Mouse (Mus musculus): ENCODE results near the gene Cyp4x1. TPM values are rescaled to one million over a fixed set of nuclear protein-coding genes. Genes with fewer than 3 reads are reported as not detected.

The Cyp4x1 gene
- polyA plus RNA-seq, 1 experiment from 2014 or later: 0.54 TPM

GRCm38 (mm10) chr4:115086763-115087415 lies 47.2 kb downstream of the Cyp4x1 start:
- no peak for ATAC-seq (ENCODE audit: insufficient number of reproducible peaks, insufficient read depth, low FRiP score, low read depth)
- 46% methylated on average over 3 of the region's 3 CpGs for WGBS
- H3K4me2 ChIP-seq (replicated peaks; ENCODE audit: low read depth, low read length): no peak overlapping the region
- H3K4me3 ChIP-seq (ENCODE audit: low read depth, low read length): no peak overlapping the region
- H3K9ac ChIP-seq (replicated peaks; ENCODE audit: low read depth, low read length): no peak overlapping the region
- no peaks in the 10 kb centered on the region for H3K27me3 ChIP-seq (ENCODE audit: control insufficient read depth, insufficient read depth, low read length)
- no peaks in the 10 kb centered on the region for H3K4me1 ChIP-seq (ENCODE audit: control insufficient read depth, insufficient read depth, low read length)
- no peaks in the 10 kb centered on the region for H3K9me3 ChIP-seq (ENCODE audit: control insufficient read depth, low read depth, low read length)
- H3K36me3 ChIP-seq (ENCODE audit: control insufficient read depth, insufficient read depth, low read length): no peaks in the 10 kb centered on the region
- no peak overlapping the region for H3K27ac ChIP-seq (ENCODE audit: low read length)

GRCm38 (mm10) chr4:115086257-115086656 lies 47.8 kb downstream of the Cyp4x1 start:
- WGBS: 60% methylated on average over 4 of the region's 4 CpGs
- Histone ChIP-seq H3K4me1 (ENCODE audit: control insufficient read depth, insufficient read depth, low read length) (no peaks in the 10 kb centered on the region), H3K4me3 (ENCODE audit: low read depth, low read length) (no peak overlapping the region), H3K4me2 (replicated peaks; ENCODE audit: low read depth, low read length) (no peak overlapping the region), H3K27me3 (ENCODE audit: control insufficient read depth, insufficient read depth, low read length) (no peaks in the 10 kb centered on the region), H3K9me3 (ENCODE audit: control insufficient read depth, low read depth, low read length) (no peaks in the 10 kb centered on the region), H3K27ac (ENCODE audit: low read length) (no peak overlapping the region), H3K9ac (replicated peaks; ENCODE audit: low read depth, low read length) (no peak overlapping the region), H3K36me3 (ENCODE audit: control insufficient read depth, insufficient read depth, low read length) (no peaks in the 10 kb centered on the region)
- ATAC-seq (ENCODE audit: insufficient number of reproducible peaks, insufficient read depth, low FRiP score, low read depth): no peak

GRCm38 (mm10) chr4:115085522-115086095 lies 48.5 kb downstream of the Cyp4x1 start:
- Histone ChIP-seq H3K4me3 (ENCODE audit: low read depth, low read length) (no peak overlapping the region), H3K36me3 (ENCODE audit: control insufficient read depth, insufficient read depth, low read length) (no peaks in the 10 kb centered on the region), H3K4me1 (ENCODE audit: control insufficient read depth, insufficient read depth, low read length) (no peaks in the 10 kb centered on the region), H3K4me2 (replicated peaks; ENCODE audit: low read depth, low read length) (no peak overlapping the region), H3K27me3 (ENCODE audit: control insufficient read depth, insufficient read depth, low read length) (no peaks in the 10 kb centered on the region), H3K9me3 (ENCODE audit: control insufficient read depth, low read depth, low read length) (no peaks in the 10 kb centered on the region), H3K27ac (ENCODE audit: low read length) (no peak overlapping the region), H3K9ac (replicated peaks; ENCODE audit: low read depth, low read length) (no peak overlapping the region)
- WGBS: 21% methylated on average over 6 of the region's 6 CpGs
- no peak for ATAC-seq (ENCODE audit: insufficient number of reproducible peaks, insufficient read depth, low FRiP score, low read depth)

GRCm38 (mm10) chr4:115083031-115083430 lies 51.0 kb downstream of the Cyp4x1 start:
- Histone ChIP-seq H3K9me3 (ENCODE audit: control insufficient read depth, low read depth, low read length) (no peaks in the 10 kb centered on the region), H3K36me3 (ENCODE audit: control insufficient read depth, insufficient read depth, low read length) (no peaks in the 10 kb centered on the region), H3K4me1 (ENCODE audit: control insufficient read depth, insufficient read depth, low read length) (peaks cover 7% of the 10 kb centered on the region; the same call in 1 of the 2 replicates), H3K9ac (replicated peaks; ENCODE audit: low read depth, low read length) (no peak overlapping the region), H3K27ac (ENCODE audit: low read length) (no peak overlapping the region), H3K4me2 (replicated peaks; ENCODE audit: low read depth, low read length) (no peak overlapping the region), H3K27me3 (ENCODE audit: control insufficient read depth, insufficient read depth, low read length) (no peaks in the 10 kb centered on the region), H3K4me3 (ENCODE audit: low read depth, low read length) (no peak overlapping the region)
- ATAC-seq (ENCODE audit: insufficient number of reproducible peaks, insufficient read depth, low FRiP score, low read depth): no peak
- 77% methylated on average over 3 of the region's 3 CpGs for WGBS

- H3K4me2 ChIP-seq (replicated peaks; ENCODE audit: low read depth, low read length): no peak overlapping the region
These were observed 54.2 kb downstream of the Cyp4x1 start for GRCm38 (mm10) chr4:115079821-115080349.

GRCm38 (mm10) chr4:115078892-115079820 lies 54.9 kb downstream of the Cyp4x1 start:
- Histone ChIP-seq H3K27ac (ENCODE audit: low read length) (no peak overlapping the region), H3K27me3 (ENCODE audit: control insufficient read depth, insufficient read depth, low read length) (no peaks in the 10 kb centered on the region), H3K4me2 (replicated peaks; ENCODE audit: low read depth, low read length) (no peak overlapping the region), H3K4me3 (ENCODE audit: low read depth, low read length) (no peak overlapping the region), H3K9me3 (ENCODE audit: control insufficient read depth, low read depth, low read length) (no peaks in the 10 kb centered on the region), H3K36me3 (ENCODE audit: control insufficient read depth, insufficient read depth, low read length) (no peaks in the 10 kb centered on the region), H3K9ac (replicated peaks; ENCODE audit: low read depth, low read length) (no peak overlapping the region), H3K4me1 (ENCODE audit: control insufficient read depth, insufficient read depth, low read length) (peaks cover 7% of the 10 kb centered on the region; the same call in 1 of the 2 replicates)
- ATAC-seq (ENCODE audit: insufficient number of reproducible peaks, insufficient read depth, low FRiP score, low read depth): peak; percentile 57; the same call in 1 of the 2 replicates
- WGBS: 31% methylated on average over 10 of the region's 10 CpGs

More at GRCm38 (mm10) chr4:115079821-115080349, 54.2 kb downstream of the Cyp4x1 start:
- H3K4me3 ChIP-seq (ENCODE audit: low read depth, low read length): no peak overlapping the region
- H3K9ac ChIP-seq (replicated peaks; ENCODE audit: low read depth, low read length): no peak overlapping the region
- H3K27ac ChIP-seq (ENCODE audit: low read length): no peak overlapping the region
- no peak for ATAC-seq (ENCODE audit: insufficient number of reproducible peaks, insufficient read depth, low FRiP score, low read depth)
- no peaks in the 10 kb centered on the region for H3K27me3 ChIP-seq (ENCODE audit: control insufficient read depth, insufficient read depth, low read length)
- H3K9me3 ChIP-seq (ENCODE audit: control insufficient read depth, low read depth, low read length): no peaks in the 10 kb centered on the region
- H3K36me3 ChIP-seq (ENCODE audit: control insufficient read depth, insufficient read depth, low read length): no peaks in the 10 kb centered on the region
- H3K4me1 ChIP-seq (ENCODE audit: control insufficient read depth, insufficient read depth, low read length): peaks cover 7% of the 10 kb centered on the region; the same call in 1 of the 2 replicates
- WGBS: 24% methylated on average over 5 of the region's 5 CpGs

DNA sequence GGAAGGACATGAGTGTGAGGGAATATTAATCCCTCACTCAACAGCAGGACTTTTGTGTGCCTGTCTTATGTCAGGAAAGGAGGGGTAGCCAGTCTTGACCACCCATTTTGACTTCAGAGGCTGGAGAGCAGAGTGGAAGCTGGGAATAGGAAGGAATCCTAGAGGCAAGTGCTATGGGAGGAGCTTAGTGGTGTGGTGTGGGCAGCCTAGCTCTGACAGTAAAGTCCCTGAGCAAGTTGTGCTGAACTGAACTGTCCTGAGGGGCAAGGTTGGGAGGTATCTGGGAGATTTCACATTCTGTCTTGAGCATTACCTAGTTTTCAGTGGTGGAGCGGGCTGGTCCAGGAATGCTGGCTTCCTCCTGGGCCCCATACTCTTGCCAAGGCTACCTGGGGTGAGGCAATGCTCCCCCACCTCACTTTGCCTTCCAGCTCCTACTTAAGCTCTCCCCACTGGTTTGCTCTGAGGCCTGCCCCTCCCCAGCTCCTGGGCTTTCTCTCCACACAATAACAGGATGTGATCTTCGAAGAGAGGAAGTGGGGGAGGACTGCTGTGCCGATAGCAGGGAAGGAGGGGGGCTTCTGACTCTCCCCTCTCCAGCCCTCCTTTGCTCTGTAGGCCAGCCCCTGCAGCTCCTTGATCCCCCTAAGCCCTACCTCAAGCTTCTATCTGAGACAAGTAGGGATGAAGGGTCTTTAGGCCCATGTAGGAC lies 58.7 kb downstream of the Cyp4x1 start:
- no peak overlapping the region for H3K27ac ChIP-seq (ENCODE audit: low read length)
- no peak overlapping the region for H3K9ac ChIP-seq (replicated peaks; ENCODE audit: low read depth, low read length)
- peak; percentile 17; the same call in 1 of the 2 replicates for ATAC-seq (ENCODE audit: insufficient number of reproducible peaks, insufficient read depth, low FRiP score, low read depth)
- H3K4me1 ChIP-seq (ENCODE audit: control insufficient read depth, insufficient read depth, low read length): peaks cover 7% of the 10 kb centered on the region; the same call in 1 of the 2 replicates
- no peaks in the 10 kb centered on the region for H3K36me3 ChIP-seq (ENCODE audit: control insufficient read depth, insufficient read depth, low read length)
- no peaks in the 10 kb centered on the region for H3K27me3 ChIP-seq (ENCODE audit: control insufficient read depth, insufficient read depth, low read length)
- no peak overlapping the region for H3K4me3 ChIP-seq (ENCODE audit: low read depth, low read length)
- WGBS: 37% methylated on average over 3 of the region's 3 CpGs
- no peaks in the 10 kb centered on the region for H3K9me3 ChIP-seq (ENCODE audit: control insufficient read depth, low read depth, low read length)
- no peak overlapping the region for H3K4me2 ChIP-seq (replicated peaks; ENCODE audit: low read depth, low read length)

DNA sequence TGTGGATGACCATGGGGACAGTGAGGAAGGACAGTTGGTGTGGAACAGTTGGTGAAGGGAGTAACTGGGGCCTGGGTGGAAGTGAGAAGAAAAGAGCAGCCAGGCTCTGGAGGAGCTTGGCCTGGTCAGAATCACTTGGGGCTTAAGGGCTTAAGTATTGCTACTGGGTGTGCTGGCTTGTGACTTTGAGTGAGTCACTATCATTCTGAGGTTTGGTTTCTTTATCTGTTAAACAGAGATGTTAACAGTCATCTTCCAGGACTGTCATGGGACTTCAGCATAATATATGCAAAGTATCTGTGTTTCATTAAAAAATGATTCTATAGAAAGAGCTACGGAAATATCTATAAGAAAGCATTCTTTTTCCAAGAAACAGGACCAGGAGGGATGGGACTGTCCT lies 59.3 kb downstream of the Cyp4x1 start:
- Histone ChIP-seq H3K36me3 (ENCODE audit: control insufficient read depth, insufficient read depth, low read length) (no peaks in the 10 kb centered on the region), H3K9me3 (ENCODE audit: control insufficient read depth, low read depth, low read length) (no peaks in the 10 kb centered on the region), H3K9ac (replicated peaks; ENCODE audit: low read depth, low read length) (no peak overlapping the region), H3K4me1 (ENCODE audit: control insufficient read depth, insufficient read depth, low read length) (peaks cover 7% of the 10 kb centered on the region; the same call in 1 of the 2 replicates), H3K27ac (ENCODE audit: low read length) (no peak overlapping the region), H3K4me3 (ENCODE audit: low read depth, low read length) (no peak overlapping the region), H3K27me3 (ENCODE audit: control insufficient read depth, insufficient read depth, low read length) (no peaks in the 10 kb centered on the region), H3K4me2 (replicated peaks; ENCODE audit: low read depth, low read length) (no peak overlapping the region)
- 80% methylated on average over 1 of the region's 1 CpGs for WGBS
- ATAC-seq (ENCODE audit: insufficient number of reproducible peaks, insufficient read depth, low FRiP score, low read depth): no peak
